Mouse (Mus musculus): ENCODE results near the gene Ccdc88c. TPM values are rescaled to one million over a fixed set of nuclear protein-coding genes. Genes with fewer than 3 reads are reported as not detected.

The Ccdc88c gene
- total RNA-seq, 2 experiments from 2014 or later = 35.9 to 40.3 TPM

GRCm38 (mm10) chr12:100897736-100898650, 130.9 kb downstream of the Ccdc88c start:
- peak; percentile 44 for DNase-seq
- intact Hi-C loops (cut with DNase I) = no loop called here

- intact Hi-C loops (cut with DNase I) = no loop called here
- no peak for DNase-seq
These were observed 132.2 kb downstream of the Ccdc88c start for GRCm38 (mm10) chr12:100896661-100897060.

- no peak for DNase-seq
- intact Hi-C loops (cut with DNase I) = no loop called here
These were observed 133.4 kb downstream of the Ccdc88c start for GRCm38 (mm10) chr12:100895504-100895903.

- intact Hi-C loops (cut with DNase I) = no loop called here
- DNase-seq = no peak
These were observed 138.3 kb downstream of the Ccdc88c start for GRCm38 (mm10) chr12:100890548-100890947.

GRCm38 (mm10) chr12:100887801-100888258, 141.0 kb downstream of the Ccdc88c start:
- intact Hi-C loops (cut with DNase I) = no loop called here
- DNase-seq = peak; percentile 79

GRCm38 (mm10) chr12:100886877-100887276, 142.0 kb downstream of the Ccdc88c start:
- intact Hi-C loops (cut with DNase I) = no loop called here

GRCm38 (mm10) chr12:100885585-100885984, 143.3 kb downstream of the Ccdc88c start:
- intact Hi-C loops (cut with DNase I) = no loop called here
- no peak for DNase-seq

More at GRCm38 (mm10) chr12:100886877-100887276, 142.0 kb downstream of the Ccdc88c start:
- no peak for DNase-seq

GRCm38 (mm10) chr12:100883168-100883567, 145.7 kb downstream of the Ccdc88c start:
- intact Hi-C loops (cut with DNase I) = no loop called here
- no peak for DNase-seq

- intact Hi-C loops (cut with DNase I) = no loop called here
- no peak for DNase-seq
These were observed 150.3 kb downstream of the Ccdc88c start for GRCm38 (mm10) chr12:100878556-100878955.

GRCm38 (mm10) chr12:100877936-100878335, 150.9 kb downstream of the Ccdc88c start:
- DNase-seq = no peak
- intact Hi-C loops (cut with DNase I) = no loop called here

GRCm38 (mm10) chr12:100875960-100876359, 152.9 kb downstream of the Ccdc88c start:
- intact Hi-C loops (cut with DNase I) = no loop called here
- no peak for DNase-seq

- intact Hi-C loops (cut with DNase I) = no loop called here
- no peak for DNase-seq
These were observed 153.3 kb downstream of the Ccdc88c start for GRCm38 (mm10) chr12:100875553-100875952.

GRCm38 (mm10) chr12:100873612-100874011, 155.2 kb downstream of the Ccdc88c start:
- intact Hi-C loops (cut with DNase I) = no loop called here
- DNase-seq = no peak

GRCm38 (mm10) chr12:100871841-100872240, 157.0 kb downstream of the Ccdc88c start:
- intact Hi-C loops (cut with DNase I) = no loop called here
- DNase-seq = no peak

- intact Hi-C loops (cut with DNase I) = no loop called here
- DNase-seq = no peak
These were observed 157.6 kb downstream of the Ccdc88c start for GRCm38 (mm10) chr12:100871234-100871633.

GRCm38 (mm10) chr12:100868049-100868622, 160.7 kb downstream of the Ccdc88c start:
- no peak for DNase-seq

GRCm38 (mm10) chr12:100867097-100867496, 161.8 kb downstream of the Ccdc88c start:
- DNase-seq = peak; percentile 80
- intact Hi-C loops (cut with DNase I) = no loop called here

More at GRCm38 (mm10) chr12:100868049-100868622, 160.7 kb downstream of the Ccdc88c start:
- intact Hi-C loops (cut with DNase I) = no loop called here

- DNase-seq = no peak
- intact Hi-C loops (cut with DNase I) = no loop called here
These were observed 163.3 kb downstream of the Ccdc88c start for GRCm38 (mm10) chr12:100865509-100866078.

GRCm38 (mm10) chr12:100865072-100865471, 163.8 kb downstream of the Ccdc88c start:
- intact Hi-C loops (cut with DNase I) = no loop called here
- no peak for DNase-seq

- intact Hi-C loops (cut with DNase I) = loop anchor here (5.0 kb wide), 1 partner anchor 44 kb away; the partner anchor contains the start of gene Gpr68
- DNase-seq = no peak
These were observed 165.9 kb downstream of the Ccdc88c start for GRCm38 (mm10) chr12:100862856-100863446.

GRCm38 (mm10) chr12:100862272-100862671, 166.6 kb downstream of the Ccdc88c start:
- no peak for DNase-seq
- intact Hi-C loops (cut with DNase I) = loop anchor here (5.0 kb wide), 1 partner anchor 45 kb away; the partner anchor contains the start of gene Gpr68
